8 mouse cellular contexts compared by ENCODE assay signal in the genomic region with DNA sequence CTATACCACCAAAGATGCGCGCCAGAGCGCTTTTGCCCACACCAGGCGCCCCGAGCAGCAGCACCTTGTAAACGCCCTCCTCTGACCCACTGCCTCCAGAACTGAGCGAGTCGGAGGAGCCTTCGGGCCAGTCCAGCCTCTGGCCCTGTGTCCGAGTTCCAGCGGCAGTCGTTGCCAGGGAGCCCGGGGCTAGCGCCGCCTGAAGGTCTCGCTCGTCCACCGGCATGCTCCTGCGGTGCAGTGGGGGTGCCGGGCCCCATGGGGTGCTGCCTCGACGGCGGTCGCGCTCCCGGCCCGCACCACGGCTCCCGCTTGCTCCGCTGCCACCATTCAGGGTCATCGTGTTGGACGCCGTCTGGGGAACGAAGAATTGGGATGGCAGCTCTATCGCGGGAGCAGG. TPM values are rescaled to one million over a fixed set of nuclear protein-coding genes. Genes with fewer than 3 reads are reported as not detected.
DNase-seq lines count a peak whose midpoint lies in the region; ATAC-seq and TF ChIP-seq lines count a peak whose summit lies in the region.

No protein-coding gene starts in this region.

- H3K9ac ChIP-seq in hindbrain, embryonic 14.5 days, result peak overlapping the region; percentile 40; the same call in 1 of the 2 replicates
- peak overlapping the region; percentile 52 for H3K9ac ChIP-seq in lung, embryonic 16.5 days (ENCODE audit: low read length)

- H3K27ac ChIP-seq in forebrain, embryonic 10.5 days, result peak overlapping the region; percentile 49; the same call in 1 of the 2 replicates
- H3K27ac ChIP-seq in hindbrain, embryonic 14.5 days, result no peak overlapping the region
- peak overlapping the region; percentile 25; the same call in 1 of the 2 replicates for H3K27ac ChIP-seq in lung, embryonic 16.5 days (ENCODE audit: low read length)
- H3K27ac ChIP-seq in small intestine, adult 2 months (ENCODE audit: insufficient read depth, low read depth, low read length), result no peak overlapping the region

- no peak for TF ChIP-seq CTCF in small intestine, adult 2 months (IDR thresholded peaks at IDR 0.05; ENCODE audit: extremely low read depth, insufficient read length, insufficient replicate concordance, low read depth, low read length)

- peaks cover 28% of the 10 kb centered on the region for H3K4me1 ChIP-seq in forebrain, embryonic 10.5 days
- peaks cover 8% of the 10 kb centered on the region; the same call in 1 of the 2 replicates for H3K4me1 ChIP-seq in hindbrain, embryonic 14.5 days (replicated peaks; ENCODE audit: control insufficient read depth, insufficient read depth, low read length)
- peaks cover 12% of the 10 kb centered on the region for H3K4me1 ChIP-seq in lung, embryonic 16.5 days (replicated peaks; ENCODE audit: control insufficient read depth, insufficient read depth, low read length)
- H3K4me1 ChIP-seq in small intestine, adult 2 months (ENCODE audit: control insufficient read depth, insufficient read depth, insufficient read length, low read length), result no peaks in the 10 kb centered on the region; the same call in 1 of the 2 replicates

- DNase-seq in embryo, embryonic 10.5 days (ENCODE audit: low spot score), result peak; percentile 21
- no peak for DNase-seq in embryo, embryonic 10 days (ENCODE audit: low spot score)
- peak; percentile 19 to 25 for DNase-seq in CD8-positive naive resting alpha-beta T cell, adult 2 months (ENCODE audit: low read depth in 2 of 2, low spot score in 2 of 2)
- DNase-seq in forebrain, embryonic 10.5 days (ENCODE audit: extremely low spot score, low spot score), result peak; percentile 22
- no peak for DNase-seq in hindbrain, embryonic 14.5 days (ENCODE audit: low spot score)
- no peak for DNase-seq in left cerebral cortex, postnatal 14 days (ENCODE audit: low spot score in 2 of 2)

- no peak for TF ChIP-seq POLR2A in small intestine, adult 2 months (IDR thresholded peaks at IDR 0.05; ENCODE audit: low read depth, low read length)

- H3K36me3 ChIP-seq in forebrain, embryonic 10.5 days (replicated peaks), result peaks cover 8% of the 10 kb centered on the region; the same call in 1 of the 2 replicates
- H3K36me3 ChIP-seq in hindbrain, embryonic 14.5 days (replicated peaks; ENCODE audit: control insufficient read depth, insufficient read depth), result peaks cover 6% of the 10 kb centered on the region
- H3K36me3 ChIP-seq in lung, embryonic 16.5 days (ENCODE audit: control insufficient read depth, insufficient read depth, low read length), result no peaks in the 10 kb centered on the region
- H3K36me3 ChIP-seq in small intestine, adult 2 months (ENCODE audit: control insufficient read depth, insufficient read depth, low read length), result no peaks in the 10 kb centered on the region

- intact Hi-C loops in left cerebral cortex, postnatal 14 days (cut with DNase I), result no loop called here

- H3K9me3 ChIP-seq in forebrain, embryonic 10.5 days, result no peaks in the 10 kb centered on the region
- no peaks in the 10 kb centered on the region for H3K9me3 ChIP-seq in hindbrain, embryonic 14.5 days (ENCODE audit: control insufficient read depth, low read length)
- H3K9me3 ChIP-seq in lung, embryonic 16.5 days (ENCODE audit: control insufficient read depth, low read length), result no peaks in the 10 kb centered on the region

- H3K4me2 ChIP-seq in hindbrain, embryonic 14.5 days (replicated peaks), result peak overlapping the region; percentile 60
- H3K4me2 ChIP-seq in lung, embryonic 16.5 days (ENCODE audit: low read depth, low read length), result peak overlapping the region; percentile 57

- peaks cover 47% of the 10 kb centered on the region for H3K27me3 ChIP-seq in forebrain, embryonic 10.5 days (ENCODE audit: poor library complexity, severe bottlenecking)
- H3K27me3 ChIP-seq in hindbrain, embryonic 14.5 days (ENCODE audit: control insufficient read depth, insufficient read depth, low read length), result peaks cover 27% of the 10 kb centered on the region
- H3K27me3 ChIP-seq in lung, embryonic 16.5 days (ENCODE audit: control insufficient read depth, insufficient read depth, low read depth, low read length), result no peaks in the 10 kb centered on the region; the same call in 1 of the 2 replicates
- peaks cover 14% of the 10 kb centered on the region for H3K27me3 ChIP-seq in small intestine, adult 2 months (ENCODE audit: control insufficient read depth, insufficient read depth, low read length)

- WGBS in forebrain, embryonic 10.5 days, result under 1% methylated on average over 36 of the region's 36 CpGs
- WGBS in hindbrain, embryonic 14.5 days, result under 1% methylated on average over 36 of the region's 36 CpGs
- 1% methylated on average over 36 of the region's 36 CpGs for WGBS in lung, embryonic 16.5 days
- WGBS in small intestine, adult 2 months, result 4% methylated on average over 36 of the region's 36 CpGs

- peak overlapping the region; percentile 51 for H3K4me3 ChIP-seq in forebrain, embryonic 10.5 days
- peak overlapping the region; percentile 26 for H3K4me3 ChIP-seq in hindbrain, embryonic 14.5 days (replicated peaks; ENCODE audit: low read length)
- H3K4me3 ChIP-seq in lung, embryonic 16.5 days (ENCODE audit: low read length), result peak overlapping the region; percentile 48
- peak overlapping the region; percentile 70 for H3K4me3 ChIP-seq in small intestine, adult 2 months (ENCODE audit: low read depth, low read length)

- peak; percentile 18 for ATAC-seq in hindbrain, embryonic 14.5 days (ENCODE audit: low FRiP score)
- ATAC-seq in lung, embryonic 16.5 days (ENCODE audit: low read depth), result peak; percentile 26

RNA-seq across cellular contexts. Expression of a gene that starts 0.6 kb away (rescaled TPM):
- 1.1 and 1.5 TPM in 2 replicates for polyA plus RNA-seq in forebrain, embryonic 10.5 days (2016; fragmentation: Nextera tagmentation; extraction: Ambion mirVana)
- polyA plus RNA-seq in hindbrain, embryonic 14.5 days (2014; fragmentation: Nextera tagmentation; extraction: Ambion mirVana), result 3.9 and 4.3 TPM in 2 replicates
- 21.7 and 22.2 TPM in 2 replicates for polyA plus RNA-seq in lung, embryonic 16.5 days (2015; fragmentation: Nextera tagmentation; extraction: Ambion mirVana)
- polyA plus RNA-seq in small intestine, adult 2 months (2012; rRNA removed), result 4.7 and 5.2 TPM in 2 replicates
- total RNA-seq in left cerebral cortex, postnatal 14 days (2021), result 1 to 10 TPM; 4.8 to 5.1 TPM

RNA-seq across cellular contexts. Expression of a gene that starts 6.4 kb away (rescaled TPM):
- polyA plus RNA-seq in forebrain, embryonic 10.5 days (2016; fragmentation: Nextera tagmentation; extraction: Ambion mirVana), result not detected in 2 replicates
- not detected in 2 replicates for polyA plus RNA-seq in hindbrain, embryonic 14.5 days (2014; fragmentation: Nextera tagmentation; extraction: Ambion mirVana)
- 70.4 and 75.6 TPM in 2 replicates for polyA plus RNA-seq in lung, embryonic 16.5 days (2015; fragmentation: Nextera tagmentation; extraction: Ambion mirVana)
- polyA plus RNA-seq in small intestine, adult 2 months (2012; rRNA removed), result not detected in 2 replicates
- total RNA-seq in left cerebral cortex, postnatal 14 days (2021), result not detected

RNA-seq across cellular contexts. Expression of a gene that starts 11.2 kb away (rescaled TPM):
- 97.5 and 102 TPM in 2 replicates for polyA plus RNA-seq in forebrain, embryonic 10.5 days (2016; fragmentation: Nextera tagmentation; extraction: Ambion mirVana)
- polyA plus RNA-seq in hindbrain, embryonic 14.5 days (2014; fragmentation: Nextera tagmentation; extraction: Ambion mirVana), result 109 and 128 TPM in 2 replicates
- 109 and 111 TPM in 2 replicates for polyA plus RNA-seq in lung, embryonic 16.5 days (2015; fragmentation: Nextera tagmentation; extraction: Ambion mirVana)
- polyA plus RNA-seq in small intestine, adult 2 months (2012; rRNA removed), result 35.2 and 56.7 TPM in 2 replicates
- 10 to 100 TPM; 30.7 to 32.1 TPM for total RNA-seq in left cerebral cortex, postnatal 14 days (2021)

RNA-seq across cellular contexts. Expression of a gene that starts 39.3 kb away (rescaled TPM):
- 14.2 and 14.6 TPM in 2 replicates for polyA plus RNA-seq in forebrain, embryonic 10.5 days (2016; fragmentation: Nextera tagmentation; extraction: Ambion mirVana)
- polyA plus RNA-seq in hindbrain, embryonic 14.5 days (2014; fragmentation: Nextera tagmentation; extraction: Ambion mirVana), result 18.7 and 19.7 TPM in 2 replicates
- 8.4 and 8.9 TPM in 2 replicates for polyA plus RNA-seq in lung, embryonic 16.5 days (2015; fragmentation: Nextera tagmentation; extraction: Ambion mirVana)
- polyA plus RNA-seq in small intestine, adult 2 months (2012; rRNA removed), result 1.9 and 5.8 TPM in 2 replicates
- total RNA-seq in left cerebral cortex, postnatal 14 days (2021), result 1 to 10 TPM; 8.8 to 9.0 TPM

Comparison
In these comparisons a context has a peak if more than half of its experiments do, and no peak if none do; other contexts are left out.
1. DNase-seq: peak in embryo, embryonic 10.5 days (single experiment), CD8-positive naive resting alpha-beta T cell, adult 2 months (2 of 2) and forebrain, embryonic 10.5 days (single experiment); none in embryo, embryonic 10 days (single experiment), hindbrain, embryonic 14.5 days (single experiment) and left cerebral cortex, postnatal 14 days (0 of 2).
2. H3K27ac ChIP-seq: peak in forebrain, embryonic 10.5 days (single experiment) and lung, embryonic 16.5 days (single experiment); none in hindbrain, embryonic 14.5 days (single experiment) and small intestine, adult 2 months (single experiment).
3. RNA of a gene that starts 6.4 kb away (polyA plus RNA-seq): 70.4 to 75.6 TPM in lung, embryonic 16.5 days; not detected in hindbrain, embryonic 14.5 days, not detected in forebrain, embryonic 10.5 days and not detected in small intestine, adult 2 months; every median in the first group is over 10 times any median in the second.
4. Peak in every context shown above with its lines, with median percentiles within 50 percentile points of each other: H3K4me3 ChIP-seq.